Mouse (Mus musculus) cerebellum, adult 2 months (tissue): ENCODE data around the gene Cyp20a1. TPM values are rescaled to one million over a fixed set of nuclear protein-coding genes. Genes with fewer than 3 reads are reported as not detected.

Experiments used
- DNase-seq, 2 experiments: peaks; one replicate each; pipeline ENCODE4 v3.0.0; 2021
- H3K27ac ChIP-seq: fragments of 200-500 bp; 2 replicates; pipeline ENCODE4 v1.5.1; 2012; ENCODE audit warnings: low read length, control low read depth, inconsistent platforms; ENCODE audit not compliant: insufficient read depth
- H3K27me3 ChIP-seq: fragments of 200-500 bp; 2 replicates; pipeline ENCODE4 v1.6.1; 2012; ENCODE audit warnings: inconsistent platforms, mild to moderate bottlenecking, low read length, moderate library complexity; ENCODE audit not compliant: control insufficient read depth, insufficient read depth
- H3K4me1 ChIP-seq: fragments of 200-500 bp; 2 replicates; pipeline ENCODE4 v1.6.1; 2011; ENCODE audit warnings: low read length; ENCODE audit not compliant: control insufficient read depth, insufficient read depth
- H3K4me3 ChIP-seq: fragments of 200-500 bp; replicated peaks from 2 replicates; pipeline ENCODE3; 2011; ENCODE audit warnings: mild to moderate bottlenecking, low read depth, low read length, control low read depth; ENCODE audit not compliant: insufficient read depth
- CTCF ChIP-seq: fragments of 200-500 bp; IDR thresholded peaks from 2 replicates; pipeline ENCODE4 v1.5.1; 2011; ENCODE audit warnings: low read depth, mild to moderate bottlenecking, control low read depth, low read length, moderate library complexity, borderline replicate concordance; ENCODE audit not compliant: insufficient read depth
- POLR2A ChIP-seq: fragments of 200-500 bp; IDR thresholded peaks from 2 replicates; pipeline ENCODE4 v1.6.1; 2011; ENCODE audit warnings: low read length, control low read depth, borderline replicate concordance; ENCODE audit not compliant: insufficient read depth
- WGBS: fragments of 180-500 bp; shearing (Covaris S2); methylation state at CpG from one replicate; pipeline ENCODE4 v1.1.7; 2018; 5-methylcytosine and 5-hydroxymethylcytosine counted together
- polyA plus RNA-seq: library from polyadenylated mRNA; depleted of rRNA; stranded (reverse); fragments of >200 nt; gene quantifications from 2 replicates; pipeline ENCODE4 v1.2.3, GENCODE M21; 2012

Gene Cyp20a1
- polyA plus RNA-seq, 1 experiment, result 15.9 TPM

DNA sequence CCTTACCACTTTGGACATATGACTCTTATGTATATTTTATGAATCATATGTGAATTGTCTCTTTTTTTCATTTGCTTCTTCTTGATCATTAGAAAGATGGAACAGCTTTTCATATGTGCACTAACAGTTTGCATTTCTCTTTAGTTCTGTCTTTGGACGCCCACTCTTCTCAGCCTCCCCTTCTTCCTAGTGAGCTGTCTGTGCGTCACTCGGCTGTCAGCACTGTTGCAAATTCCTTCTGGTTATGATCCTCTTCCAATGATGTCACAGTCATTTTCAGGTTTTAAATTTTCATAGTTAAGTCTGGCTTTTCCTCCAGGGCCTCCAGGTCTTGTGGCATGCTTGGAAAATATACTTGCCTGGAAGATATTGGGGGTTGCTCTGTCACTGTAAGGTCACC lies 38.8 kb downstream of the Cyp20a1 start:
- DNase-seq, result no peak
- no peak overlapping the region for H3K27ac ChIP-seq
- 92% methylated on average over 3 of the region's 3 CpGs for WGBS

DNA sequence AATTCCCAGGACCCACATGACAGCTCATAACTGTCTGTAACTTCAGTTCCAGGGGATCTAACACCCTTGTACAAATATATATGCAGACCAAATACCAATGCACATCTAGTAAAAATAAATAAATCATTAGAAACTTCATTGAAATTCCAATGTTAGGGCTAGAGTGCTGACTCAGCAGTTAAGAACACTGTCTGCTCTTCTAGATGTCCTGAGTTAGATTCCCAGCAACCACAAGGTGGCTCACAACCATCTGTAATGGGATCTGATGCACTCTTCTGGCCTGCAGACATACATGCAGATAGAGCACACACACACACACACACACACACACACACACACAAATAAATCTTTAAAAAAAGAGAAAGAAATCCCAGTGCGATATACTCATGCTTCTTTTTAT lies 61.7 kb downstream of the Cyp20a1 start:
- WGBS, result 98% methylated on average over 1 of the region's 1 CpGs
- no peak overlapping the region for H3K4me3 ChIP-seq
- no peaks in the 10 kb centered on the region for H3K4me1 ChIP-seq
- H3K27me3 ChIP-seq, result no peaks in the 10 kb centered on the region
- H3K27ac ChIP-seq, result no peak overlapping the region
- DNase-seq, result peak in 1 of 2 experiments; percentile 27
- no peak for TF ChIP-seq CTCF
- TF ChIP-seq POLR2A, result no peak

More for the DNA sequence above, 38.8 kb downstream of the Cyp20a1 start:
- no peaks in the 10 kb centered on the region for H3K4me1 ChIP-seq
- H3K27me3 ChIP-seq, result no peaks in the 10 kb centered on the region
- no peak overlapping the region for H3K4me3 ChIP-seq
- TF ChIP-seq POLR2A (no peak), CTCF (no peak)

- Histone ChIP-seq H3K27ac (peak overlapping the region; percentile 97), H3K4me1 (no peaks in the 10 kb centered on the region), H3K4me3 (peak overlapping the region; percentile 81), H3K27me3 (no peaks in the 10 kb centered on the region)
- TF ChIP-seq CTCF (no peak), POLR2A (no peak)
- WGBS, result 22% methylated on average over 13 of the region's 13 CpGs
- no peak for DNase-seq
Measured at GRCm38 (mm10) chr1:60408501-60409167, 65.5 kb downstream of the Cyp20a1 start.

- 0% methylated on average over 55 of the region's 69 CpGs for WGBS
- peak; percentile 91 to 93 for DNase-seq
- peak; percentile 45 for TF ChIP-seq POLR2A
- no peak for TF ChIP-seq CTCF
Measured at GRCm38 (mm10) chr1:60409168-60409828, 66.2 kb downstream of the Cyp20a1 start, which contains the start of gene Abi2. Gene Abi2, plus strand, starts transcription at chr1:60409619.

GRCm38 (mm10) chr1:60409928-60410817 lies 67.0 kb downstream of the Cyp20a1 start:
- WGBS, result under 1% methylated on average over 54 of the region's 54 CpGs
- H3K27ac ChIP-seq, result peak overlapping the region; percentile 92
- H3K4me1 ChIP-seq, result no peaks in the 10 kb centered on the region
- peak overlapping the region; percentile 81 for H3K4me3 ChIP-seq
- DNase-seq, result peak in 1 of 2 experiments; percentile 70
- no peaks in the 10 kb centered on the region for H3K27me3 ChIP-seq
- TF ChIP-seq CTCF, result no peak
- peak; percentile 24; the same call in 1 of the 2 replicates for TF ChIP-seq POLR2A

More at GRCm38 (mm10) chr1:60409168-60409828, 66.2 kb downstream of the Cyp20a1 start, which contains the start of gene Abi2:
- H3K4me3 ChIP-seq, result peak within 1 kb of the TSS; percentile 81
- peak within 1 kb of the TSS; percentile 97 for H3K27ac ChIP-seq
- no peaks in the 10 kb centered on the region for H3K27me3 ChIP-seq
- H3K4me1 ChIP-seq, result no peaks in the 10 kb centered on the region

- no peak overlapping the region for H3K27ac ChIP-seq
- 69% methylated on average over 3 of the region's 3 CpGs for WGBS
- no peak overlapping the region for H3K4me3 ChIP-seq
- no peaks in the 10 kb centered on the region for H3K4me1 ChIP-seq
- no peak for TF ChIP-seq CTCF
- TF ChIP-seq POLR2A, result no peak
- no peaks in the 10 kb centered on the region for H3K27me3 ChIP-seq
- no peak for DNase-seq
Measured at GRCm38 (mm10) chr1:60416724-60417123, 73.6 kb downstream of the Cyp20a1 start.

DNA sequence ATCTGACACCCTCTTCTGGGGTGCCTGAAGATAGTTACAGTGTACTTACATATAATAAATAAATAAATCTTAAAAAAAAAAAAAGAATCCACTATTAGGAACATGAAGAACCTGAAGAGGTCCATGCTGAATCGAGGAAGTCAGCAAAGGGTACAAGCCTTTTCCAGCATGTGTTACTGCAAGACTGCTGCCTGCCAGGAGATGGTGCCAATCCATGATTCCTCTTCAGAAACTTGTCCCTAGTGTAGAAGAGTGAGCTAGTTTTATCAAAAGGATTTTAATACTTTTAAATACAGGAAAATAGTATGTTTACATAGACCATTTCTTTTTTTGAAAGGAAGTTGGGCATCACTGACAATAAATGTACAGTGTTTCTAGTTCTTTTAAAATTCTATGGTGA lies 80.8 kb downstream of the Cyp20a1 start:
- H3K4me3 ChIP-seq, result no peak overlapping the region
- DNase-seq, result no peak
- H3K4me1 ChIP-seq, result peaks cover 5% of the 10 kb centered on the region; the same call in 1 of the 2 replicates
- H3K27ac ChIP-seq, result no peak overlapping the region
- TF ChIP-seq POLR2A (no peak), CTCF (no peak)
- H3K27me3 ChIP-seq, result no peaks in the 10 kb centered on the region
- 48% methylated on average over 1 of the region's 1 CpGs for WGBS
